Mouse (Mus musculus) retina, postnatal 1 day (tissue): Measurements from ENCODE around the gene Spi1.

Experiments used
- DNase-seq: peaks from one replicate; pipeline ENCODE4 v3.0.0-alpha.2; 2012

Gene Spi1

GRCm38 (mm10) chr2:91130126-91130525 is 47.9 kb downstream of the Spi1 start:
- DNase-seq, result no peak

GRCm38 (mm10) chr2:91131251-91131650 is 49.1 kb downstream of the Spi1 start:
- no peak for DNase-seq

- no peak for DNase-seq
Observed at GRCm38 (mm10) chr2:91132035-91132434, 49.8 kb downstream of the Spi1 start.

GRCm38 (mm10) chr2:91136513-91137412 is 54.6 kb downstream of the Spi1 start:
- no peak for DNase-seq

- DNase-seq, result no peak
Observed at GRCm38 (mm10) chr2:91137481-91137880, 55.3 kb downstream of the Spi1 start.

GRCm38 (mm10) chr2:91139311-91139710 is 57.1 kb downstream of the Spi1 start:
- DNase-seq, result no peak

GRCm38 (mm10) chr2:91139764-91140163 is 57.6 kb downstream of the Spi1 start:
- DNase-seq, result no peak

GRCm38 (mm10) chr2:91142920-91143319 is 60.7 kb downstream of the Spi1 start:
- DNase-seq, result no peak

- DNase-seq, result no peak
Observed at GRCm38 (mm10) chr2:91143401-91143800, 61.2 kb downstream of the Spi1 start.

GRCm38 (mm10) chr2:91148101-91148500 is 65.9 kb downstream of the Spi1 start:
- DNase-seq, result no peak

GRCm38 (mm10) chr2:91151331-91151730 is 69.1 kb downstream of the Spi1 start:
- DNase-seq, result no peak

GRCm38 (mm10) chr2:91152885-91153377 is 70.7 kb downstream of the Spi1 start:
- DNase-seq, result no peak

- no peak for DNase-seq
Observed at GRCm38 (mm10) chr2:91154091-91154490, 71.9 kb downstream of the Spi1 start.

GRCm38 (mm10) chr2:91157002-91157752 is 75.0 kb downstream of the Spi1 start:
- no peak for DNase-seq

GRCm38 (mm10) chr2:91160591-91160990 is 78.4 kb downstream of the Spi1 start:
- DNase-seq, result no peak

GRCm38 (mm10) chr2:91162952-91163351 is 80.8 kb downstream of the Spi1 start:
- DNase-seq, result no peak

- DNase-seq, result no peak
Observed at GRCm38 (mm10) chr2:91163532-91163931, 81.3 kb downstream of the Spi1 start.

- no peak for DNase-seq
Observed at GRCm38 (mm10) chr2:91164991-91165390, 82.8 kb downstream of the Spi1 start.
